Mouse (Mus musculus) midbrain, embryonic 14.5 days (tissue): ENCODE data around the gene Igfbp4. TPM values are rescaled to one million over a fixed set of nuclear protein-coding genes. Genes with fewer than 3 reads are reported as not detected.

Source experiments
- polyA plus RNA-seq: library from polyadenylated mRNA; unstranded; fragments of >200 nt; fragmentation: Nextera tagmentation; extraction: Ambion mirVana; gene quantifications from 2 replicates; pipeline ENCODE4 v1.2.1, GENCODE M21; 2014

Igfbp4 gene
- polyA plus RNA-seq, 1 experiment from 2014 or later = 111 TPM

Other genes starting within 250 kb of the Igfbp4 start
- 25.0 and 35.9 TPM in 2 replicates for gene Msl1, start 245.7 kb upstream of the Igfbp4 start, polyA plus RNA-seq
- 46.6 and 57.3 TPM in 2 replicates for gene Casc3, start 236.3 kb upstream of the Igfbp4 start, polyA plus RNA-seq
- gene Rapgefl1, start 204.5 kb upstream of the Igfbp4 start, polyA plus RNA-seq = 8.8 and 9.6 TPM in 2 replicates
- 5.4 and 6.1 TPM in 2 replicates for gene Wipf2, start 177.6 kb upstream of the Igfbp4 start, polyA plus RNA-seq
- gene Cdc6, start 133.4 kb upstream of the Igfbp4 start, polyA plus RNA-seq = 2.5 and 5.6 TPM in 2 replicates
- 8.8 and 11.0 TPM in 2 replicates for gene Rara, start 113.4 kb upstream of the Igfbp4 start, polyA plus RNA-seq
- 0.70 and 2.0 TPM in 2 replicates for gene Gjd3, start 58.2 kb upstream of the Igfbp4 start, polyA plus RNA-seq
- gene Top2a, start 17.1 kb upstream of the Igfbp4 start, polyA plus RNA-seq = 24.9 and 67.9 TPM in 2 replicates
- 0.22 TPM in 1 of 2 replicates, not detected in the other for gene Tns4, start 48.1 kb downstream of the Igfbp4 start, polyA plus RNA-seq
- gene Ccr7, start 113.8 kb downstream of the Igfbp4 start, polyA plus RNA-seq = 0.45 TPM in 1 of 2 replicates, not detected in the other
- gene Smarce1, start 189.8 kb downstream of the Igfbp4 start, polyA plus RNA-seq = 173 and 222 TPM in 2 replicates
- 4.1 and 6.9 TPM in 2 replicates for gene Krt222, start 202.8 kb downstream of the Igfbp4 start, polyA plus RNA-seq
- gene Krt24, start 244.0 kb downstream of the Igfbp4 start, polyA plus RNA-seq = not detected in 2 replicates